Mouse (Mus musculus): ENCODE measurements at regions not wholly inside any gene's neighbourhood (a gene's known extent, or its start where the extent isn't known, plus 50 kb on each side); places are given as distances from the start of the nearest gene placed in this dataset.

GRCm38 (mm10) chr16:74648384-74648783 is 236.8 kb upstream of the Robo2 start:
- Histone ChIP-seq H3K4me3 (no peak overlapping the region), H3K27ac (replicated peaks) (no peak overlapping the region), H3K4me1 (replicated peaks) (0 out of 2 replicates have a peak, but pooled peaks cover 6% of the 10 kb centered on the region), H3K36me3 (no peaks in the 10 kb centered on the region), H3K4me2 (no peak overlapping the region), H3K27me3 (no peaks in the 10 kb centered on the region), H3K9me3 (no peaks in the 10 kb centered on the region), H3K9ac (no peak overlapping the region)
- ATAC-seq (ENCODE audit: low read depth) = no peak

- Histone ChIP-seq H3K4me1 (replicated peaks) (0 out of 2 replicates have a peak, but pooled peaks cover 6% of the 10 kb centered on the region), H3K4me2 (no peak overlapping the region), H3K27ac (replicated peaks) (no peak overlapping the region), H3K27me3 (no peaks in the 10 kb centered on the region), H3K4me3 (no peak overlapping the region), H3K9ac (no peak overlapping the region), H3K36me3 (no peaks in the 10 kb centered on the region), H3K9me3 (no peaks in the 10 kb centered on the region)
- WGBS = 19% methylated on average over 10 of the region's 10 CpGs
- no peak for ATAC-seq (ENCODE audit: low read depth)
Observed at GRCm38 (mm10) chr16:74644750-74645366, 233.2 kb upstream of the Robo2 start.

- Histone ChIP-seq H3K9ac (no peak overlapping the region), H3K4me2 (no peak overlapping the region), H3K9me3 (no peaks in the 10 kb centered on the region), H3K36me3 (no peaks in the 10 kb centered on the region), H3K4me3 (no peak overlapping the region), H3K27ac (replicated peaks) (no peak overlapping the region), H3K27me3 (no peaks in the 10 kb centered on the region), H3K4me1 (replicated peaks) (0 out of 2 replicates have a peak, but pooled peaks cover 6% of the 10 kb centered on the region)
- WGBS = 82% methylated on average over 7 of the region's 7 CpGs
- no peak for ATAC-seq (ENCODE audit: low read depth)
Observed at GRCm38 (mm10) chr16:74639805-74640204, 228.2 kb upstream of the Robo2 start.

- Histone ChIP-seq H3K27me3 (no peaks in the 10 kb centered on the region), H3K36me3 (no peaks in the 10 kb centered on the region), H3K4me3 (no peak overlapping the region), H3K9ac (no peak overlapping the region), H3K27ac (replicated peaks) (no peak overlapping the region), H3K9me3 (no peaks in the 10 kb centered on the region), H3K4me2 (no peak overlapping the region), H3K4me1 (replicated peaks) (0 out of 2 replicates have a peak, but pooled peaks cover 4% of the 10 kb centered on the region)
- WGBS = 62% methylated on average over 5 of the region's 5 CpGs
- ATAC-seq (ENCODE audit: low read depth) = no peak
Observed at GRCm38 (mm10) chr16:74637638-74638037, 226.0 kb upstream of the Robo2 start.

- Histone ChIP-seq H3K4me3 (no peak overlapping the region), H3K27me3 (no peaks in the 10 kb centered on the region), H3K9ac (no peak overlapping the region), H3K4me2 (no peak overlapping the region), H3K9me3 (no peaks in the 10 kb centered on the region), H3K27ac (replicated peaks) (no peak overlapping the region), H3K4me1 (replicated peaks) (no peaks in the 10 kb centered on the region), H3K36me3 (no peaks in the 10 kb centered on the region)
- WGBS = 75% methylated on average over 2 of the region's 2 CpGs
- no peak for ATAC-seq (ENCODE audit: low read depth)
Observed at GRCm38 (mm10) chr16:74625783-74626182, 214.2 kb upstream of the Robo2 start.

GRCm38 (mm10) chr16:74612072-74612471 is 200.4 kb upstream of the Robo2 start:
- H3K36me3 ChIP-seq = no peaks in the 10 kb centered on the region
- no peak overlapping the region for H3K4me3 ChIP-seq
- no peaks in the 10 kb centered on the region for H3K9me3 ChIP-seq
- H3K27ac ChIP-seq (replicated peaks) = no peak overlapping the region
- no peak overlapping the region for H3K9ac ChIP-seq
- WGBS = 42% methylated on average over 4 of the region's 4 CpGs
- H3K4me2 ChIP-seq = no peak overlapping the region
- ATAC-seq (ENCODE audit: low read depth) = no peak
- no peaks in the 10 kb centered on the region for H3K4me1 ChIP-seq (replicated peaks)
- H3K27me3 ChIP-seq = no peaks in the 10 kb centered on the region

GRCm38 (mm10) chr16:74609564-74609963 is 197.9 kb upstream of the Robo2 start:
- 71% methylated on average over 4 of the region's 4 CpGs for WGBS
- Histone ChIP-seq H3K27me3 (no peaks in the 10 kb centered on the region), H3K4me3 (no peak overlapping the region), H3K9ac (no peak overlapping the region), H3K27ac (replicated peaks) (no peak overlapping the region), H3K4me2 (no peak overlapping the region), H3K36me3 (no peaks in the 10 kb centered on the region), H3K9me3 (no peaks in the 10 kb centered on the region), H3K4me1 (replicated peaks) (no peaks in the 10 kb centered on the region)
- no peak for ATAC-seq (ENCODE audit: low read depth)

GRCm38 (mm10) chr16:74598361-74598760 is 186.7 kb upstream of the Robo2 start:
- Histone ChIP-seq H3K27me3 (no peaks in the 10 kb centered on the region), H3K4me1 (replicated peaks) (no peaks in the 10 kb centered on the region), H3K4me2 (no peak overlapping the region), H3K36me3 (no peaks in the 10 kb centered on the region), H3K9me3 (no peaks in the 10 kb centered on the region), H3K4me3 (no peak overlapping the region), H3K27ac (replicated peaks) (no peak overlapping the region), H3K9ac (no peak overlapping the region)
- 58% methylated on average over 1 of the region's 1 CpGs for WGBS
- ATAC-seq (ENCODE audit: low read depth) = no peak

- no peak overlapping the region for H3K4me2 ChIP-seq
- no peaks in the 10 kb centered on the region for H3K27me3 ChIP-seq
- no peak overlapping the region for H3K9ac ChIP-seq
- no peaks in the 10 kb centered on the region for H3K4me1 ChIP-seq (replicated peaks)
- H3K4me3 ChIP-seq = no peak overlapping the region
- ATAC-seq (ENCODE audit: low read depth) = no peak
- 84% methylated on average over 4 of the region's 4 CpGs for WGBS
- no peaks in the 10 kb centered on the region for H3K9me3 ChIP-seq
- no peak overlapping the region for H3K27ac ChIP-seq (replicated peaks)
- no peaks in the 10 kb centered on the region for H3K36me3 ChIP-seq
Observed at GRCm38 (mm10) chr16:74597735-74598340, 186.2 kb upstream of the Robo2 start.

- no peak overlapping the region for H3K9ac ChIP-seq
- no peaks in the 10 kb centered on the region for H3K36me3 ChIP-seq
- no peaks in the 10 kb centered on the region for H3K4me1 ChIP-seq (replicated peaks)
- 84% methylated on average over 4 of the region's 4 CpGs for WGBS
- no peak for ATAC-seq (ENCODE audit: low read depth)
- no peak overlapping the region for H3K4me2 ChIP-seq
- H3K9me3 ChIP-seq = no peaks in the 10 kb centered on the region
- no peak overlapping the region for H3K27ac ChIP-seq (replicated peaks)
- H3K4me3 ChIP-seq = no peak overlapping the region
- H3K27me3 ChIP-seq = no peaks in the 10 kb centered on the region
Observed at GRCm38 (mm10) chr16:74591896-74592295, 180.3 kb upstream of the Robo2 start.

GRCm38 (mm10) chr16:74582645-74583423 is 171.2 kb upstream of the Robo2 start:
- no peak overlapping the region for H3K27ac ChIP-seq (replicated peaks)
- H3K9ac ChIP-seq = no peak overlapping the region
- no peaks in the 10 kb centered on the region for H3K36me3 ChIP-seq
- no peak overlapping the region for H3K4me3 ChIP-seq
- H3K9me3 ChIP-seq = no peaks in the 10 kb centered on the region
- ATAC-seq (ENCODE audit: low read depth) = no peak
- 69% methylated on average over 4 of the region's 4 CpGs for WGBS
- no peak overlapping the region for H3K4me2 ChIP-seq
- H3K4me1 ChIP-seq (replicated peaks) = no peaks in the 10 kb centered on the region
- no peaks in the 10 kb centered on the region for H3K27me3 ChIP-seq

GRCm38 (mm10) chr16:74548374-74548773 is 136.7 kb upstream of the Robo2 start:
- no peak for ATAC-seq (ENCODE audit: low read depth)
- no peak overlapping the region for H3K9ac ChIP-seq
- H3K27ac ChIP-seq (replicated peaks) = no peak overlapping the region
- H3K27me3 ChIP-seq = no peaks in the 10 kb centered on the region
- WGBS = 74% methylated on average over 5 of the region's 5 CpGs
- no peaks in the 10 kb centered on the region for H3K4me1 ChIP-seq (replicated peaks)
- no peak overlapping the region for H3K4me3 ChIP-seq
- H3K9me3 ChIP-seq = no peaks in the 10 kb centered on the region
- no peak overlapping the region for H3K4me2 ChIP-seq
- no peaks in the 10 kb centered on the region for H3K36me3 ChIP-seq
